In genomic region chr4:145009934-145010333, GRCm38 (mm10) we compare ENCODE assay signal across 16 mouse cellular contexts.
DNase-seq lines count a peak whose midpoint lies in the region; ATAC-seq and TF ChIP-seq lines count a peak whose summit lies in the region.
"Had no signal": no experiment of that assay in that cellular context is flagged by ENCODE, and none has a peak within 500 bp of the region (broad histone marks: within the 10 kb centered on the region; RNA-seq: fewer than 3 reads in every experiment).

No protein-coding gene starts in this region.

- WGBS in limb, embryonic 12.5 days = 71% methylated on average over 7 of the region's 7 CpGs
- 89% methylated on average over 7 of the region's 7 CpGs for WGBS in limb, embryonic 10.5 days
- 22% methylated on average over 7 of the region's 7 CpGs for WGBS in intestine, postnatal 0 days

- H3K4me1 ChIP-seq in limb, embryonic 12.5 days (replicated peaks) = peaks cover 36% of the 10 kb centered on the region
- H3K4me1 ChIP-seq in limb, embryonic 10.5 days = peaks cover 27% of the 10 kb centered on the region
- peaks cover 23% of the 10 kb centered on the region for H3K4me1 ChIP-seq in brown adipose tissue, adult 24 weeks (ENCODE audit: control insufficient read depth, insufficient read depth, insufficient read length, low read length)
- peaks cover 15% of the 10 kb centered on the region for H3K4me1 ChIP-seq in intestine, postnatal 0 days (replicated peaks; ENCODE audit: control insufficient read depth, insufficient read depth, low read length)
- H3K4me1 ChIP-seq: embryonic facial prominence, embryonic 12.5 days; hindbrain, embryonic 12.5 days had no signal

- H3K27ac ChIP-seq in limb, embryonic 12.5 days = peak overlapping the region; percentile 64; the same call in 1 of the 2 replicates
- no peak overlapping the region for H3K27ac ChIP-seq in limb, embryonic 10.5 days
- H3K27ac ChIP-seq in brown adipose tissue, adult 24 weeks (replicated peaks; ENCODE audit: low read depth, low read length) = peak overlapping the region; percentile 61
- 0 out of 2 replicates have a peak overlapping the region, but pooled peaks have one; percentile 50 for H3K27ac ChIP-seq in intestine, postnatal 0 days (ENCODE audit: low read depth, low read length)
- H3K27ac ChIP-seq: embryonic facial prominence, embryonic 12.5 days; heart, embryonic 13.5 days; hindbrain, embryonic 12.5 days had no signal

- no peak overlapping the region for H3K9ac ChIP-seq in limb, embryonic 12.5 days (replicated peaks)
- no peak overlapping the region for H3K9ac ChIP-seq in intestine, postnatal 0 days (ENCODE audit: low read depth, low read length)
- H3K9ac ChIP-seq: embryonic facial prominence, embryonic 12.5 days; forebrain, postnatal 0 days; heart, embryonic 13.5 days; hindbrain, embryonic 12.5 days had no signal

- H3K27me3 ChIP-seq in limb, embryonic 12.5 days = no peaks in the 10 kb centered on the region
- no peaks in the 10 kb centered on the region for H3K27me3 ChIP-seq in limb, embryonic 10.5 days (ENCODE audit: low read depth, poor library complexity, severe bottlenecking)
- no peaks in the 10 kb centered on the region for H3K27me3 ChIP-seq in intestine, postnatal 0 days (replicated peaks; ENCODE audit: control insufficient read depth, insufficient read depth, low read length)
- H3K27me3 ChIP-seq: embryonic facial prominence, embryonic 12.5 days; heart, embryonic 13.5 days; hindbrain, embryonic 12.5 days; megakaryocyte, embryonic 14.5 days had no signal

- DNase-seq in limb, embryonic 10.5 days (ENCODE audit: low spot score) = no peak
- DNase-seq in kidney, postnatal 36 days = peak; percentile 57 to 74
- no peak for DNase-seq in frontal cortex, postnatal 25 days (ENCODE audit: low spot score in 2 of 2)
- no peak for DNase-seq in spleen, postnatal 10 days (ENCODE audit: low spot score in 2 of 2)
- DNase-seq: cerebellum, adult 18-20 months; forebrain, postnatal 0 days; layer of hippocampus, postnatal 36 days; left cerebral cortex, postnatal 4 days; retina, postnatal 1 day had no signal

- peaks cover 20% of the 10 kb centered on the region for H3K36me3 ChIP-seq in limb, embryonic 12.5 days
- peaks cover 3% of the 10 kb centered on the region for H3K36me3 ChIP-seq in limb, embryonic 10.5 days
- peaks cover 15% of the 10 kb centered on the region for H3K36me3 ChIP-seq in intestine, postnatal 0 days (ENCODE audit: control insufficient read depth, insufficient read depth)

- no peak for TF ChIP-seq CTCF in intestine, postnatal 0 days (IDR thresholded peaks at IDR 0.05; ENCODE audit: low read depth)

- H3K9me3 ChIP-seq in limb, embryonic 12.5 days = no peaks in the 10 kb centered on the region
- no peaks in the 10 kb centered on the region for H3K9me3 ChIP-seq in limb, embryonic 10.5 days (replicated peaks)
- no peaks in the 10 kb centered on the region for H3K9me3 ChIP-seq in intestine, postnatal 0 days (ENCODE audit: control insufficient read depth)
- H3K9me3 ChIP-seq: embryonic facial prominence, embryonic 12.5 days; heart, embryonic 13.5 days; hindbrain, embryonic 12.5 days; megakaryocyte, embryonic 14.5 days had no signal

- ATAC-seq in limb, embryonic 12.5 days (ENCODE audit: insufficient number of reproducible peaks, insufficient read depth, low FRiP score, low TSS enrichment, low read depth) = no peak
- peak; percentile 71 for ATAC-seq in intestine, postnatal 0 days
- ATAC-seq: forebrain, postnatal 0 days had no signal

- H3K4me3 ChIP-seq in limb, embryonic 12.5 days (replicated peaks) = no peak overlapping the region
- H3K4me3 ChIP-seq in limb, embryonic 10.5 days = no peak overlapping the region
- no peak overlapping the region for H3K4me3 ChIP-seq in brown adipose tissue, adult 24 weeks (ENCODE audit: insufficient read depth, low read depth, low read length)
- H3K4me3 ChIP-seq in intestine, postnatal 0 days (ENCODE audit: low read depth, low read length) = no peak overlapping the region
- H3K4me3 ChIP-seq: embryonic facial prominence, embryonic 12.5 days; heart, embryonic 13.5 days; hindbrain, embryonic 12.5 days; megakaryocyte, embryonic 14.5 days had no signal

- H3K4me2 ChIP-seq in limb, embryonic 12.5 days = no peak overlapping the region
- H3K4me2 ChIP-seq in intestine, postnatal 0 days (replicated peaks; ENCODE audit: low read depth) = 0 out of 2 replicates have a peak overlapping the region, but pooled peaks have one; percentile 3
- H3K4me2 ChIP-seq: embryonic facial prominence, embryonic 12.5 days; heart, embryonic 13.5 days; hindbrain, embryonic 12.5 days had no signal

Comparison
In these comparisons a context has a peak if more than half of its experiments do, and no peak if none do; other contexts are left out.
1. DNase-seq: peak in kidney, postnatal 36 days (2 of 2); none in limb, embryonic 10.5 days (single experiment), frontal cortex, postnatal 25 days (0 of 2) and spleen, postnatal 10 days (0 of 2).